Mouse (Mus musculus) neural tube, postnatal 0 days (tissue): ENCODE measurements around the gene Zfp444. TPM values are rescaled to one million over a fixed set of nuclear protein-coding genes. Genes with fewer than 3 reads are reported as not detected.

Experiments
- polyA plus RNA-seq: library from polyadenylated mRNA; unstranded; fragments of >200 nt; fragmentation: Nextera tagmentation; extraction: Ambion mirVana; gene quantifications from 2 replicates; pipeline ENCODE4 v1.2.1, GENCODE M21; 2015

Zfp444 gene
- polyA plus RNA-seq: 61.7 and 69.1 TPM in 2 replicates

DNA sequence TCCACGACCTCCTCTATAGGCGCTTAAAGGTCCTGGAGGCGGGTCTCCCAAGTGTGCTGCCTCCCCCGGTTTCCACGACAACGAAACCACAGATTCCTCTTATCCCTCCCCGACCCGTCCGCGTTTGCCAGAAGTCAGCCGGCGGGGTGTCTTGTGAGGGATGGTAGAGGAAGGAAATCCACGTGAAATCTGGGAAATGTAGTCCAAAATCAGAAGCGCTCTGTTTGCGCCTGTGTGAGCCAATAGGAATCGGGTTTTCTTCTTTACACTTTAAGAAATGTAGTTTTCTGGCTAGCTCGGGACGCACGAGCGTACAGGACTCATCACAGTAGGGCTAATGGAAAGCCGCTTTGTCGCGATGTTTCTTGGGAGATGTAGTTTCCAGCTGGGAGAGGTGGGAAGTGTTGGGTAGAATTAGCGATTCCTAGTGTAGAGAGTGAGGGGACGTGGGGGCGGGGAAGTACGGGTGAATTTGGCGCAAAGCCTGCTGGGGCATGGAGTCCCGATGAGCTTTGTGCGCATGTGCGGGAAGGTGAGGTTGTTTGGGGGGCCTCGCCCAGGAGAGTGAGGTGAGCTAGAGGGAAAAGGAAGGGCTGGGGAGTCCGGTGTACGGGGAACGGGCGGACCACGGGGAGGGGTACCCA is at the start of gene Zfp444:
Zfp444 (plus strand) TSS at position 221 of the 644 bp plus-strand sequence.

GRCm38 (mm10) chr7:6155901-6156411 is 16.1 kb upstream of the Zfp444 start, which contains the start of gene Zfp787:
Gene Zfp787, minus strand, starts transcription at chr7:6155997.

GRCm38 (mm10) chr7:6196790-6197189 is 24.8 kb downstream of the Zfp444 start, which contains the start of gene Galp:
Gene Galp, plus strand, starts transcription at chr7:6197090.

DNA sequence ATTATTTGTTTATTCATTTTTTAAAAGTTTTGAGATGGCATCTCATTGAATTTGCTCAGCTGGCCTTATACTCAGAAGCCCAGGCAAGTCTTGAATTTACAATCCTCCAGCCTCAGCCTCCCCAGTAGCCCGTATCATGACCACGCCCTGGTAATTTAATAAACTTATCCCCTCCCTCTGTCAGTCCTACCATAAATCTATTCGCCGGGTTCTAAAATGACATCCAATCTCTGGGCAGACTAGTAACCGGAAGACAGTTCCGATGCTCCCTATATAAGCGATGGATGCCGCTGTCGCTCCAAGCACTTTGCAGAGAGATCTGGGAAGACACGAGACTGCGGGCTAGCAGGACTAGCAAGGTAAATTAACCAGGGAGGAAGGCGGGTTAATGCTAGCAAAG is 50.0 kb downstream of the Zfp444 start, which contains the start of gene Zscan5b:
Zscan5b (plus strand) TSS at position 301 of the 400 bp plus-strand sequence.

Other genes with a start within 250 kb of the Zfp444 start
- not detected in 2 replicates for gene Vmn1r65, start 161.2 kb upstream of the Zfp444 start, polyA plus RNA-seq
- gene Nlrp4c, start 127.1 kb upstream of the Zfp444 start, polyA plus RNA-seq: not detected in 2 replicates
- 44.1 and 51.8 TPM in 2 replicates for gene Zfp787, start 16.2 kb upstream of the Zfp444 start, polyA plus RNA-seq
- not detected in 2 replicates for gene Galp, start 24.9 kb downstream of the Zfp444 start, polyA plus RNA-seq
- not detected in 2 replicates for gene Zscan5b, start 50.1 kb downstream of the Zfp444 start, polyA plus RNA-seq
- gene Epp13, start 80.5 kb downstream of the Zfp444 start, polyA plus RNA-seq: 0.73 TPM in 1 of 2 replicates, not detected in the other
- gene Zfp667, start 114.4 kb downstream of the Zfp444 start, polyA plus RNA-seq: 12.0 and 13.8 TPM in 2 replicates
- 15.5 and 15.9 TPM in 2 replicates for gene Zfp583, start 159.1 kb downstream of the Zfp444 start, polyA plus RNA-seq
- gene Gm3854, start 171.5 kb downstream of the Zfp444 start, polyA plus RNA-seq: 6.2 and 6.8 TPM in 2 replicates
- 2.9 and 3.0 TPM in 2 replicates for gene Zfp78, start 191.1 kb downstream of the Zfp444 start, polyA plus RNA-seq
- gene Zfp28, start 211.1 kb downstream of the Zfp444 start, polyA plus RNA-seq: 10.9 and 11.4 TPM in 2 replicates
- gene Smim17, start 226.5 kb downstream of the Zfp444 start, polyA plus RNA-seq: 9.4 and 10.7 TPM in 2 replicates
- gene Gm20715, start 238.1 kb downstream of the Zfp444 start, polyA plus RNA-seq: 0.08 TPM in 1 of 2 replicates, not detected in the other